In genomic region chr2:39142357-39142948, GRCm38 (mm10) we compare ENCODE assay signal across 13 mouse cellular contexts. TPM values are rescaled to one million over a fixed set of nuclear protein-coding genes. Genes with fewer than 3 reads are reported as not detected.
DNase-seq lines count a peak whose midpoint lies in the region; ATAC-seq and TF ChIP-seq lines count a peak whose summit lies in the region.
"Had no signal": no experiment of that assay in that cellular context is flagged by ENCODE, and none has a peak within 500 bp of the region (broad histone marks: within the 10 kb centered on the region; RNA-seq: fewer than 3 reads in every experiment).

No protein-coding gene starts in this region.

- peak; percentile 89 for ATAC-seq in frontal cortex, adult (ENCODE audit: low TSS enrichment)
- ATAC-seq in granulocyte monocyte progenitor cell, adult 5-6 weeks (replicated peaks; ENCODE audit: poor library complexity, severe bottlenecking), result no peak; the same call in 1 of the 2 replicates
- ATAC-seq: activated CD4-positive, CD25-positive, alpha-beta regulatory T cell, adult 4 months had no signal

- no peak for TF ChIP-seq CTCF in brain, embryonic 14.5 days (IDR thresholded peaks at IDR 0.05; ENCODE audit: borderline replicate concordance, extremely low read depth, insufficient read depth, insufficient read length)

- TF ChIP-seq POLR2A in brain, embryonic 14.5 days (IDR thresholded peaks at IDR 0.05; ENCODE audit: borderline replicate concordance, extremely low read depth, insufficient read depth, insufficient read length, poor library complexity, severe bottlenecking), result no peak

- DNase-seq in frontal cortex, postnatal 25 days (ENCODE audit: low spot score in 2 of 2), result no peak
- DNase-seq in brain, embryonic 14.5 days (ENCODE audit: low read depth), result peak; percentile 25
- peak; percentile 50 to 61 for DNase-seq in layer of hippocampus, adult 8-10 months (ENCODE audit: low spot score in 2 of 2)
- DNase-seq in right cerebral cortex, adult 2 months (ENCODE audit: low spot score in 2 of 2), result peak; percentile 60 to 66
- DNase-seq in gastrocnemius, adult 8-10 months (ENCODE audit: low spot score in 2 of 2), result no peak
- no peak for DNase-seq in lung, postnatal 14 days
- DNase-seq: heart, adult 2 months; kidney, adult 11 months; kidney, postnatal 4 days; lung, embryonic 14.5 days had no signal

RNA-seq across cellular contexts. Expression of gene Scai, which starts 48.1 kb away (rescaled TPM):
- 15.2 and 15.9 TPM in 2 replicates for polyA plus RNA-seq in brain, embryonic 14.5 days (2012; rRNA removed)
- total RNA-seq in layer of hippocampus, adult 8-10 months (2022), result 10 to 100 TPM; 50.6 to 68.0 (median 56.8) TPM
- total RNA-seq in gastrocnemius, adult 8-10 months (2022), result 1 to 10 TPM; 2.3 to 3.4 (median 2.6) TPM
- 6.5 and 13.0 TPM in 2 replicates for total RNA-seq in granulocyte monocyte progenitor cell, adult 5-6 weeks (2014; fragmentation: Nextera tagmentation)
- total RNA-seq in granulocyte monocyte progenitor cell, adult 5-6 weeks (2017), result 4.4 and 7.2 TPM in 2 replicates

Comparison
In these comparisons a context has a peak if more than half of its experiments do, and no peak if none do; other contexts are left out.
1. DNase-seq: peak in brain, embryonic 14.5 days (single experiment), layer of hippocampus, adult 8-10 months (2 of 2) and right cerebral cortex, adult 2 months (2 of 2); none in frontal cortex, postnatal 25 days (0 of 2), gastrocnemius, adult 8-10 months (0 of 2) and lung, postnatal 14 days (single experiment).